Mouse (Mus musculus): Measurements from ENCODE around the gene Tldc1.
A peak's percentile ranks its signal among the peaks of the same experiment; 100 is the strongest.

Gene Tldc1

DNA sequence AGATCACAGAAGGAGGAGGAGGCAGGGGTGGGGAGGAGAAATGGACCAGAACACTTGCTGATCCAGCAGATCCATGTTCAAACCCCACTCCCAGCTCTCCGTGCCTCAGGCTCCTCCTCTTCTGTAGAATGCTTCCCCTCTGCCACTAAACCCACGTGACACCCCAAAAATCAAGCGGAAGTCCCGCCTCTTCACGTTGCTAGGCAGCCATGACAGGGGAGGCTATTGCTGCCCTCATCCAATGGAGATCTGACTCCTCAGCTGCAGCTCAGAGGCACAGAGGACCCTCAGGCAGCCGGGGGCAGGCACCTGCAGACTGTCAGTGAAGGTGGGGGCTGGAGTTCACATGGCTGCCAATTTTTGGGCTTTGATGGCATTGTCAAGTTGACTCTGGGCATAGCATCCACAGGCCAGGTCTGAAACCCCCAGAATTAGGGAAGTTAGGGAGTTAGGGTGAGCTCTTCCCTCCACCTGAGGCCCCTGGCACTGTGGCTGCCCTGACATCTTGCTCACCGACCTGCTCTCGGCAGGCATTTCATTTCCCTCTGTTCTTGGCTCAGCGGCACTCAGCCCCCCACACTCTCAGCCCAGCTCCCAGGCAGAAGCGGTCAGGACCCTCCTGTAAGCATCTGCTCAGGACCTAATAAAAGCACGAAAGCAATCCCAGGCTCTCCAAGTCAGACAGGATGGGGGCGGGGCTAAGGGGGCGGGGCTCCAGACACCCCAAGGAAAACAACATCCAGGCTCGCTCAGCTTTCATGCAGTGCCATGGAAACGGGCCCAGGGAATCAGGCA lies 20.2 kb upstream of the Tldc1 start:
- peak; percentile 93 for DNase-seq

DNA sequence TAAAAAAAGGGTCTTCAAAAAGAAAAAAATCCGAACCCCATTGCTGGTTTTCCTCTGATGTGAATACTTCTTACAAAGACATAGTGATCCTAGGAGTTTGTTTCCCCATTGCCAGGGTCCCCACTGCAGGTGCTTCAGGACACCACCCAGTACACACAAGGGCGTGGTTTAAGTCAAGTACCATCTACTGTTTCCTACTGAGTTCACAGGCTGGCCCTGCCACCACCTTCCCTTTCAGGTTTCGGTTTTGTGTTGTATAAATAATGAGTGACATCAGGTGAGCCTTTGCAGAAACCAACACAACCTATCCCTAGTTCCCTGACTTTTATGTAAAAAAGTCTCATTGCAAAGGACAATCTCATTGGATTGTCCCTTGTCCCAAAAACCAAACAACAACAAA lies 17.4 kb upstream of the Tldc1 start:
- DNase-seq: no peak

DNA sequence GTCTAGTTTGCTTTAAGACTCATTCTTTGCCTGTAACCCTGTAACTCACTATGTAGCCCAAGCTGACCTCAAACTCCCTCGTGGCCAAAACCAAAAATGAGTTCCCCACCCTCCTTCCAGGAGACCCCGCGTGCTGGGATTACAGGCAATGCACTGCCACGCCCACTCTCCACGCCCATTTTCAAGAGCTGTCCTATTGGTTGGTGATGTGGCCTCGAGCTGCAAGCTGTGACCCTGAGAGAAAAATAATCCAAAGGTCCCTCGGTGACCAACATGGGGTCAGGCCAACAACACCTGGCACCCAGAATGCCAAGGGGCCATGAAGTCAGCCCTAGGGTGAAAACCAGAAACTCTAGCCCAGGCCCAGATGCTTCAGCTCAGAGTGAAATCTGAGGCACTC lies 16.5 kb upstream of the Tldc1 start:
- no peak for DNase-seq

DNA sequence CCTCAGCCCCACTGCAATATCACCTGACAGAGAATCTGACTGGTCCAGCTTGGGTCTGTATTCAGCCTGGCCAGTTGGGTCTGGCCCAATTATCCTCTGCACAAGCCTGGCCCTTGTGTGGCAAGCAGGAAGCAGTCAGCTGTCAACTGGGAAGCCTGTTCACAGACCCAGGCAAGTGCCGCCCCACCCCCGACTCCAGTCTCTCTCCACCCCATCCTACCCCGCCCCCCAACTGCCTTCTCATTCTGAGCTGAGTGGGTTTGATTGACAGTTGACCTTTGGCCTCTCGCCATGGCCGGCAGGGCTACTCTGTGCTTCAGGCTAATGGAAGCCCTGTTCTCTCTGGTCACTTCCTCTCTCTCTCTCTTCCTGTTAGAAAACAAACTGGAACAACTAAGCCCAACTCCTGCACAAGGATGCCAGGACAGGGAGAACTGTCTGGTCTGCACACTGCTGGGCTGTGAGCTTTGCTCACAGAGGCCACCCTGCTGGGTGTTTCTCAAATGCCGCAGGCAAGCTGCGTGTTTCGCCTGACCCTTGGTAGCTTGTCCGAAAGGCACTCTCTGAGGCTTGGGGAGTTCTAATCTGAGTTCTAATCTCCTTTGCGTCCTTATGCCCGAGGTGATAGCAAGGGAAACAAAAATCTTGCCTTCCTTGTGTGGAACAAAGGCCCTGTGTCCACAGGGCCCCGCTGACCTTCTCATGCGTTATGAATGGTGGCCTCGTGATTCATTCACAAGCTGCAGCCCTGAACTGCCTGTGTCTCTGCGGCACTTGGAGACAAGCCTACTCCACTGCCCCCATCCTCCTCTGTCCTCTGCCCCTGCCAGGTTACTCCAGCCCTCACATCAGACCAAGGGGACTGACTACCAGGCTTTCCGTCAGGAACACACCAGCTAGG lies 13.8 kb upstream of the Tldc1 start:
- DNase-seq: no peak

DNA sequence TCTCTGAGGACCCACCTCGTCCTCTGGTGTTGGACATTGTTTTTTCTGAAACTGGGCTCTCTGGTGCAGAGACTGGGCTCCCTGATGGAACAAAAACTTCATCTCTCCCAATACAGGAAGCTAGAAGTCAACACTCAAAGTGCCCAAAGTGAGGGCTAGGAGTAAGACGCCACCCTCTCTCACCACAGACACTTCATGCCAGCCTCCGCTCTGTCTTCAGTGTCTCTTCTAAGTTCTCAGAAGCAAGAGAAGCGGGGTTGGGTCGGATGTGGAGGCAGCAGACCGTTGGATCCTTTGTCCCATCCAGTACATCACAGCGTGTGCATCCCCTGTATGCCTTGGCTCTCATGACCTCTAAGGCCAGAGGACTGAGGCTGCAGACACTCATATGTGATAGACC lies 11.4 kb upstream of the Tldc1 start:
- no peak for DNase-seq

DNA sequence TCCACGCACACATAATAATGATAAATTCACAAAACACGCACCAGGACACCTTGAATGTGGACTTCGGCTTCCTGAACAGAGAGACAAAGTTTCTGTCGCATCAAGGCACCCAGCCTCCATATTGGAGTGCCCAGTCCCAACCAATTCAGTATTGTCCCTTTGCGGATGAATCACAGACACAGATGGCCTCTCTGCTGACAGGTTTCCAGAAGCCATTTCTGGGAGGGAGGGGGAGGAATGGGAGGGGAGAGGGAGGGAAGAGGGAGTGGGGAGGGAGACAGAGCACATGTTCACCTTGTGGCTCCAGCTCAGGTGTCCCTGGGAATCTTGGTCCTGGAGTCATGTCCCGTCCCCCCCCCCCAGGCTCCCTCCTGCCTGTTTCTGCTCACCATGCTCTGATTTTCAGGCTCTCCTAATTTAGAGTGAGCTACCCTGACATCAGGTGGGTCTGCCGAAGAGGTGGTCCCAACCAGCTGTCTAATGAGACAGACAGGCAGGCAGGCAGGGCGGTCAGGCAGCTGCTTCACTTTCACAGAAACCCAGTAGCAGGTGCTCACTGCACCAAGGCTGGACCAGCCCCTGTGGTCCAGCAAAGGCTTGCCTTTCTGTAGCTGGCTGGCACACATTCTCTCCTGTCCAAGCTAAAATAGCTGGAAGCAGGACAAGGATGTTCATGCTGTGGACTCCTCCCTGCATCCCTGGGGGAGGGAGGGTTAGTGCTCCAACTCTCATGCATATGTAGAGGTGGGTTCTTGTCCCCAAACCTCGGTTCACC lies 10.6 kb upstream of the Tldc1 start:
- DNase-seq: no peak

DNA sequence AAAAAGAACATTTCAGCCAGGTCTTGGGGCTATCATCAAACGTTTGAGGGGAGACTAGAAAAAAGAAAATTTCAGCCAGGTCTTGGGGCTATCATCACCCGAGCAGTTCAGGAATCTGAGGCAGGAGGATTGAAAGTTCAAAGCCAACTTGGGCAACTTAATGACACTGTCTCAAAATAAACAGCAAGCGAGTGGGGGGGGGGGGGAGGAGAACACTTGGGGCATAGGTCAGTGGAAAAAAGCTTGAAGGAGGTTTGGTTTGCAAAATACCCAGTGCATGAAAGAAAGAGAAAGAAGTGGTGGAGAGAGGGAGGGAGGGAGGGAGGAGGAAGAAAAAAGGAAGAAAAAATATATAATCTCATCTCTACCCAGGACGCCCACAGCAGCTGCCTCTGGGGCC lies 9.1 kb upstream of the Tldc1 start:
- DNase-seq: no peak

DNA sequence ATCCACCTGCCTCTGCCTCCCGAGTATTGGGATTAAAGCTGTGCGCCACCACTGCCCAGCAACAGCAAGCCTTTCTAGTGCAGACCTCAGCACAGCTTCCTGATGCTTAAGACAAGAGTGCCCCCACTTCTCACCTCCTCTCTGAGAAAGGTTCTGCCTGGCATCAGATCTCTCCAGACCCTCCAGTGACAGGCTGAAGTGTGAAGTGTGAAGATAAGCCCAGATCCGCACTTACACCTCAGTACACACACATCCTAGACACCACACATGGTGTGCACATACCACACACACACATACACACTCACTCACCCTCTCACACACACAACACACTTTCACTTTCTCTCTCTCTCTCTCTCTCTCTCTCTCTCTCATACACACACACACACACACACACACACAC lies 8.7 kb upstream of the Tldc1 start:
- DNase-seq: peak; percentile 22

DNA sequence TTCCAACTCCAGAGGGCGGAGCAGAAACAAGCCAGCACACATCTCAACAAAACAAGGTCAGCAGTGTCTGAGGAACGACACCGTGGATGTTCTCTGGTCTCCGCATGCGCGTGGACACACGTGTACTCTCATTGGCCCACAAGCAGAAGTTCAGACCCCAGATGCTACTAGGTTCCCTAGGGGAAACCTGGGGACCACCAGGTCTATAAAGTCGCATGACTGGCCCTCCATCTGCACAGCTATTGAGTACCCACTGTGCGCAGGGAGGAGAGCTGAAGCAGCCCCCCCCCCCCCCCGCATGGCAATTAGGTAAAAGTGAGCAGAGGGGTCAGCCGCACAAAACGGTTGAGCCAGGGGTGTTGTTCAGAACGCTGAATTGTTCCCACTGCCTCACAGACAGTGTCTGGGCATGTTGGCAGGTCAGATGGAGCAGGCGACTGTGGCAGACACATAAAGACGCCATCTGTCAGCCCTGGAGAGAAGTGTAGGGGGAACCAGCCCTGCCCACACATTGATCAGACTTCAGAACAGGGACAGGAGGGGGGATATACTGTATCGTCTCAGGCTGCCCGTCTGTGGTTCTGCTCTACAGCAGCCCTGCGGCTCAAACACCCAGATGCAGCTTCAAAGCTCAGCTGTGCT lies 7.7 kb upstream of the Tldc1 start:
- DNase-seq: peak; percentile 36

DNA sequence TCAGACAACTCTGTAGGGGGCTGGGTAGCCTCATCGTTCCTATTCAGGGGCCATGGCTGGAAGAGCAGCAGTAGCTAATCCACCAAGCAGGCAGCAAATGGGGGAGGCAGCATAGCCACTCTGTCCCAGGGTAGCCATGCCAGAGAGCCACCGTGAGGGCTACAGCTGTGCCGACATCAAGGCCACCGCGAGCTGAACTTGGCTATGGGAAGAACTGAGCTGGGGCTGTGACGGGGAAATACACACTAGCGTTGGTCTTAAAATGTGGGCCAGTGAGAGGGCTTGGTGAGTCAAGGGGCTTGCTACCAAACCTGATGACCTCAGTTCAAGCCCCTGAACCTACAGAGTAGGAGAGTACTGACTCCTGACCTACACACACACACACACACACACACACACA lies 6.5 kb upstream of the Tldc1 start:
- DNase-seq: no peak

DNA sequence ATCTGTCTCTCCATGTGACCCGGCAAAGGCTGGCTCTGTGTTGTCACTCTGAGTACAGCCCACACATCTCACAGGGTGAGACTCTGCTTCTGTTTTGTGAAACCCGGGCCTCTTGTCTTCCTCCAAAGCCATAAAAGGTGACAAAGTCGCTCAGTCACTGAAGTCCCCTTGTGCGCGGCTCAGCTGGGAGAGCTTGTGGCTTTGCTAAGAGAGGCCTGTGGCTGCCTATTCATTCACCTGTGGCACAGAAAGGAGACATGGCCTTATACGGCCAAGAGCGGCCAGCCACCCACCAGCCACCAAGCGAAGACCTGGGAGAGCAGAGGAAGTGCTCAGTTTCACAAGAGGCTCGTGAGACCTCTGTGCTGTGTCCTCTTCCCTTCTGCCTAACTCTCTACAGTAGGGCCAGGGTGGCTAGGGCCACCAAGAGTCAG lies 5.9 kb upstream of the Tldc1 start:
- peak; percentile 72 for DNase-seq

DNA sequence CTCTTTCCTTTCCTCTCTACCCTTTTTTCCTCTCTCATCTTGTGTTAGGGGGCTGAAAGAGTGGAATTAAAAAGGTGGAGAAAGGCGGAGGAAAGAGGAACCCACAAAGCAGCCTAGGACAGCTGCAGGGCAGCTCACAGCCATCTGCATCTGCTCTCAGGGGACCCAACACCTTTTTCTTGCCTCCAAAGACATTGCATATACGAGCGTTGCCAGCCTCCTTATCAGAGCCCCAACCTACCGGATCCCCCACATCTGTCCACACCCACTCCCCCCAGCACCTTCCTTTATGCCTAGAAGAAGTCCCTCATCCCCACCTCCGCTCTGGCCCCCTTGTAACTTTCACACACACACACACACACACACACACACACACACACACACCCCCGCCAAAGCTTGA lies 5.4 kb upstream of the Tldc1 start:
- DNase-seq: no peak

DNA sequence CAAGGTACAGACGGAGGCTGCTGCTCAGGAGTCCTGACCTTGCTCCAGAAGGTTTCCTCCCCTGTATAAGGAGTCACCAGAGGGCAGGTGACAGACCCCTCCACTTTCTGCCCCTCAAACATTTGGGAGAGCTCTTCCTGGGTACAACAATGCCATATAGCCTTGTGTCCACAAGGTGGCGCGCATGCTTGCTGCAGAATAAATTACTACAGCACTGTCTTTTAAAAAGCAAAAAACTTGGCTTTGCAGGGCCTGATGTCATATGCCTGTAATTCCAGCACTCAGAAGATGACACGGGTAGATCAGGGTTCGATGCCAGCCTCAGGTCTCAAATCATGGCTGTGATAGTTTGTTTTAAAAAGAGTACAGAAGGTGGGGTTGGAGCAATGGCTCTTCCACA lies 4.5 kb upstream of the Tldc1 start:
- peak; percentile 83 for DNase-seq

DNA sequence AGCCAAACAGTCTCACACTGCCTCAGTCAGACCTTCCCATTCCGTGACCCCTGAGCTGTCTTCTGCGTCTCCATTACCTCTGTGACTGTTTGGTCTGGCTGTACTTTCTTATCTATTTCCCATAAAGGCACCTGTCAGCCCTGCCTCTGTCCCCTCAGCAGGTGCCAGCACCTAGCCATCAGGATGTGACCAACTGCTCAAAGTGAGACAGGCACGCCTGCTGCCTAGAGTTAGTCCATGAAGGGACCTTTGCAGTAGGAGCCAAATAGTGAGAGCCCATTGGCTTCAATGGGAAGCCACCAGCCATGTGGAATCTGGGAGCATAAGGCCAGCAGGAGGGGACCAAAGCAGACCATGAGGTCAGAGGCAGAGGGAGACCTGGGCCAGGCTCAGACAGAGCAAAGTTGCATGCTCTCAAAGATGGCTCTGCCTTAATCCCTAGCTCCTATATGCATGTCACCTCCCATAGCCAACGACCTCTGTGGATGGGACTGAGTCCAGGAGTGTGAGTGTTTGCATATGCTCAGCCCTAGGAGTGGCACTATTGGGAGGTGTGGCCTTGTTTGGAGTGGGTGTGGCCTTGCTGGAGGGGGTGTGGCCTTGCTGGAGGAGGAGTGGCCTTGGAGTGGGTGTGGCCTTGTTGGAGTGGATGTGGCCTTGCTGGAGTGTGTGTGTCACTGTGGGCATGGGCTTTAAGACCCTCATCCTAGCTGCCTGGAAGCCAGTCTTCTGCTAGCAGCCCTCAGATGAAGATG lies 3.0 kb upstream of the Tldc1 start:
- DNase-seq: no peak

DNA sequence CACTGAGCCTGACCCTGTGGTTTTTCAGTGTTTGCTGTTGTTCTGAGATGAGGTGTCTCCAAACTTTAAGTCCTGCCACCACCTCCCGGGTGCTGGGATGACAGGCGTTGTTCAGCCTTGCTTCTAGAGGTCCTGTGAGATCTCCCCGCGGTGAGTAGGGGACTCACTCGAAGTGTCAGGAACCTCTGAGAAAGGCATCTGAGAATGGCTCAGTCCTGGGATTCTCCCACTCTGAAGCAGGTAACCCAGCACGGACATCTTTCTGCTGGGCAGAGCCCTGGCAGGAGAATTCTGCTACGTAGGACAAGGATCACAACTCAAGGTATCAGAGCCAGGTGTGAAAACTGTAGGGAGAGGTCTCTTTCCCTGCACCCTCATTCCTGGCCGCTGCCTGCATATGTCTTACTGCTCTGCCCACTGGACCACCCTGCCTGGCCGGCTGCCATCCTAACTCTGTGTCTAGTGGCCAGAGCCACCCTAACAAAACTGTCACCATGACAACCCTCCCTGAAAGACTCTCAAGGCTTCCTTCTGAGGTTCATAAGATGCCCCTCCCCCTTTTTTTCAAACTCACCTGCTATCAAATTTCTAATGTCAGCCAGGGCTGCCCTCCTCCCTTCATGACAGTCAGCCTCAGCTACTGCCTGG lies 2.3 kb upstream of the Tldc1 start:
- DNase-seq: no peak

DNA sequence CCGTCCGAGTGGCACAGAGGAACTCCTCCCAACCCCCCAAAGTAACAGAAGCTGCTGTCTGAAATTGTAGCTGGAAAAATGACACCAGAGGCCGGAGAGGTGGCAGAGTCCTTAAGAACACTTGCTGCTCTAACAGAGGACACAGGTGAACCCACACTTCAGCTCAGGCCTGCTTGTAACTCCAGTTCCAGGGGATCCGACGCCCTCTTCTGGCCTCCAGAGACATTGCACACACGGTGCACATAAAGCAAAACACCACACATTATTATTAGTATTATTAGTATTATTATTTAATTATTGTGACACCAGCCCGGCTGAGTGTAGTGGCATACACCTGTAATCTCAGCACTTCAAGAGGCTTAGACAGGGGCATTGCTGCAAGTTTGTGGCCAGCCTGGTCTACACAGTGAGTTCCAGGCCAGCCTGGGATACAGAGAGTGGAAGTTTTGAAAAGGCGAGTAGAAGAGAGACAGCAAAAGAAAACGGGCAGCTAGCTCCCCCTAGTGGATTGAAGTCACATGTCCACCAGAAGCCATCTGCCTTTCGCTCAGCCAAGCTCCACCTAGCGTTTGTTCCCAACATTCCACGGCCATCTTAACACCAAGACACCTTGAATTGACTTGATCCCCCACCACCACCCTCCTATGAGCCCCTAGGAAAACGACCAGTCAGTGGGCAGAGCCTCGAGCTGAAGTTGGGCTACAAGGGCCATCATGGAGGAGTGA lies 959 bp upstream of the Tldc1 start:
- peak; percentile 85 for DNase-seq

DNA sequence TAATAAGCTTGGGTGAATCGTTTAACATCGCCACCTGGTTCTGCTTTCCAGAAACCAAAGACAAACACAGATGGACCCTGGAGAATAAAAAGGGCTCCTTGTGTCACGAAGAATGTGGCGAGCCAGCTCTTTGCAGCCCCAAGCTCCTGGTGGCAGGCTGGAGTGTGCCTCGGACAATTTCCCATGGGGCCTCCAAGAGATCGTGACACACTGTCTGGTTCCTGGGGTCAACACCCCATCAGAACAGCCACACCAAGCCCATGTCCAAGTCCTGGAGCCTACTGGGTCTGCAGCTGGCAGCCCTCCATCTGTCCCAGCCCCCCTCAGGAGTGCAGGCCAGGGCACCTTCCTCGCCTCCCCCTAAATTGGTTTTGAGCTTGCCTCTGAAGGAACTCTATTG lies 451 bp downstream of the Tldc1 start:
- no peak for DNase-seq

DNA sequence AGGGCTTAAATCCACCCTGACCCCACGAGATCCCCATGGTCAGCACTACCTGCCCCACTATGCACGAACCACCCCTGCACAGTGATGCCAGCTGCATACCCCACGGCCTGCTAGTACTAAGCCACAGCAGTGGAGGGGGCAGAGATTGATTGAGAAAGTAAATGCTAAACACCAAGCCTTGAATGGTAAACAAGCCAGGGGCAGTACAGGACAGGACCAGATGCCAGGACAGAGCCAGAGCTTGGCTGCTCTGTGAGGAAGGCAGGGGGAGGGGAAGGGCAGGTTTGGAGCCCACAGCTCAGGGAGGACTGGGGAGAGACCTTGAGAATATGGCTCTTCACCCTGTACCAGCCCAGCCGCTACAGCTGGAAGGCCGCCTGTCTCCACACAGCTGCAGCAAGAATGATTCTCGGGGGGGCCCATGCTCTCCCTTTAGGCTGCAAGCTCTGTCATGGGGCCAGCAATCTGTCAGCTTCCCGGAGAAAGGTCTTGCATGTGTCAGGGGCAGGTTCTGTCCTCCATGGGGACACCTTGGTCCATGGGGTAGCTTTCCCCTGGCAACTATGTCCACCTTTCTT lies 1.5 kb downstream of the Tldc1 start:
- DNase-seq: no peak

DNA sequence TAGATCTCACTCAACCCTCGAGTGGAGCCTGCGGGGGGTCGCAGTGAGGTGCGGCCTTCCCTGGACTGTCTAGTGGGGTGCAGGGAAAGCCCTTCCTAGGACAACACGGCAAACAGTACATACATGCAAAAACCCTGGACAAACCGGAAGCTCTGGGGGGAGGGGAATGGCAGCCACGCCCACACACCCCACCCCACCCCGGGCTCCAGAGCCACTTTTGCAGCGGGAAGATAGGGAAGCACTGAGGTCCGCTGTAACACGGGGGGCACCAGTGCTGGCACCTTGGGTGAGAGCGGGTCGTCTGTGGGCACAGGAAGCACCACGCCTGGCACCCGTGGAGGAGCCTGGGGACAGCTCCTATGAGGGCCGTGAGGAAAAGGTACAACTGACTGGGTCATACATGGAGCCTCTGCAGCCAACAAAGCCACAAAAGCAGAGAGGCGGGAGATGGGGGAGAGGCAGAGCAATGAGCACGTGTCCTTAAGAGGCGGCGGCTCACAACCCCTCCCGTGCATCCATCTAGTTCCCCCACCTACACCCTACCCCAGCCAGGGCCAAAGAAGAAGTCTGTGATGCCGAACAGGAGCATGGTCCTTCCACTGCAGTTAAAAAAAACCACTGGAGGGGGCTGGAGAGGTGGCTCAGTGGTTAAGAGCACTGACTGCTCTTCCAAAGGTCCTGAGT lies 12.3 kb downstream of the Tldc1 start:
- no peak for DNase-seq

DNA sequence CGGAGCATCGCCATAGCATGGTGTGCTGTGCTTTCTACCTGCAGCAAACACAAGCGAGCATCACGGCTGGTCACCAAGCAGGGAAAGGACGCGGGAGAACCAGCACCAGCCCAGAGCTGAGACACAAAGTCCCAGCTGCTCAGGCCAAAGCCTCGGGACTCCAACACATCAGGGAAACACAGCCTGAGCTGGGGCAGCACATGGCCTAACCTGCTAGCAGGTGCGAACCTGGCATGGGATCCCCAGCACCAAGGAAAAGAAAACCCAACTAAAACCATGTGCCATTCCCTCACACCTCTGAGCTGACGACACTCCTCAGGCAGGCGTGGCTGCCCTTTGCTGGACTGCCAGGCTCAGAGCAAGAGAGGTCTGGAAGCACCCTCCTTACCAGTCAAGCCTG lies 12.9 kb downstream of the Tldc1 start:
- no peak for DNase-seq

Measured in thymus, postnatal 25 days (tissue).